Mouse (Mus musculus) forebrain, postnatal 0 days (tissue): ENCODE measurements around the gene Rae1. TPM values are rescaled to one million over a fixed set of nuclear protein-coding genes. Genes with fewer than 3 reads are reported as not detected.

Experiments
- ATAC-seq: fragments of 200-750 bp; cut with Nextera tagmentation; 2 replicates; pipeline ENCODE4 v1.8.0; 2017; ENCODE audit warnings: mild to moderate bottlenecking, moderate library complexity
- DNase-seq: peaks from one replicate; pipeline ENCODE4 v3.0.0-alpha.2; 2015
- H3K27ac ChIP-seq: fragments of 300-500 bp; sonication (generic); 2 replicates; pipeline ENCODE4 v1.5.1; 2014; ENCODE audit warnings: low read depth, mild to moderate bottlenecking, antibody characterized with exemption, low read length, moderate library complexity, mixed read lengths
- H3K27me3 ChIP-seq: fragments of 300-500 bp; sonication (generic); 2 replicates; pipeline ENCODE4 v1.6.1; 2014; ENCODE audit warnings: mild to moderate bottlenecking, low read length, mixed read lengths; ENCODE audit not compliant: insufficient read depth
- H3K36me3 ChIP-seq: fragments of 300-500 bp; sonication (generic); 2 replicates; pipeline ENCODE4 v1.6.1; 2014; ENCODE audit warnings: mild to moderate bottlenecking, moderate library complexity; ENCODE audit not compliant: insufficient read depth
- H3K4me1 ChIP-seq: fragments of 300-500 bp; sonication (generic); 2 replicates; pipeline ENCODE4 v1.6.1; 2014; ENCODE audit warnings: antibody characterized with exemption; ENCODE audit not compliant: insufficient read depth
- H3K4me2 ChIP-seq: fragments of 300-500 bp; sonication (generic); 2 replicates; pipeline ENCODE4 v1.6.1; 2014; ENCODE audit warnings: low read depth, mild to moderate bottlenecking, moderate library complexity
- H3K4me3 ChIP-seq: fragments of 300-500 bp; sonication (generic); 2 replicates; pipeline ENCODE4 v1.5.1; 2014; ENCODE audit warnings: low read depth, low read length, mixed read lengths
- H3K9ac ChIP-seq: fragments of 300-500 bp; sonication (generic); 2 replicates; pipeline ENCODE4 v1.6.1; 2014; ENCODE audit warnings: mild to moderate bottlenecking
- H3K9me3 ChIP-seq: fragments of 300-500 bp; sonication (generic); 2 replicates; pipeline ENCODE4 v1.6.1; 2016; ENCODE audit warnings: low read length
- CTCF ChIP-seq: sonication (generic); IDR thresholded peaks from 2 replicates; pipeline ENCODE4 v1.5.1; 2016; ENCODE audit warnings: antibody characterized with exemption, control low read depth, low read depth
- WGBS: fragments of 180-500 bp; shearing (Covaris S2); extraction: QIAGEN DNeasy Blood & Tissue Kit; methylation state at CpG from one replicate; pipeline ENCODE4 v1.1.7; 2014; 5-methylcytosine and 5-hydroxymethylcytosine counted together
- polyA plus RNA-seq: library from polyadenylated mRNA; unstranded; fragments of >200 nt; fragmentation: Nextera tagmentation; extraction: Ambion mirVana; gene quantifications from 2 replicates; pipeline ENCODE4 v1.2.1, GENCODE M21; 2015
- total RNA-seq: library from RNA; depleted of rRNA; stranded (reverse); fragments of >200 nt; gene quantifications from 2 replicates; pipeline ENCODE4 v1.2.3, GENCODE M21; 2014

The Rae1 gene
- total and polyA plus RNA-seq, 2 experiments from 2014 or later: 108 to 150 TPM

DNA sequence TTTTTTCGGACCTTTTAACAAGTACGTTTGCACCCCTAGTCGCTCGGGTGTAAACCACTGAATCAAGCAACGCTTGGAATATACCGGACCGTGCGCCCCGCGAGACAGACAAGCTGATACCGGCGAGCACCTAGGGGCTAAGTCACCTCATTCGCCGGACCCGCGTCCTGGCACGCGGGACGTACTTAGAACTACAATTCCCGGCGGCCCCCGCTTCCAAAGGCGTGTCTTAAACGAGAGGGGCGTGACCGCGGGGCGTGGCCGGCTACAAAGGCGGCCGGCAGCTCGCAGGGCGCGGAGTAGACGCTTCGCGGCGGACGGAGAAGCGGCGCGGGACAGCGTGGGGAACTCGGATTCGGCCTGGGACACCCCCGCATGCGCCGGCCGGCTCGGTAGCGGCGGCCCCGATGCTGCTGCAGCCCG lies 21.7 kb downstream of the Rae1 start:
- ATAC-seq (peak; percentile 89), DNase-seq (peak; percentile 93)
- Histone ChIP-seq H3K4me3 (peak overlapping the region; percentile 85), H3K9me3 (no peaks in the 10 kb centered on the region), H3K27me3 (no peaks in the 10 kb centered on the region), H3K4me1 (peaks cover 8% of the 10 kb centered on the region), H3K27ac (peak overlapping the region; percentile 40; the same call in 1 of the 2 replicates), H3K9ac (peak overlapping the region; percentile 68), H3K4me2 (peak overlapping the region; percentile 64), H3K36me3 (no peaks in the 10 kb centered on the region)
- under 1% methylated on average over 54 of the region's 54 CpGs for WGBS
- no peak; the same call in 1 of the 2 replicates for TF ChIP-seq CTCF

DNA sequence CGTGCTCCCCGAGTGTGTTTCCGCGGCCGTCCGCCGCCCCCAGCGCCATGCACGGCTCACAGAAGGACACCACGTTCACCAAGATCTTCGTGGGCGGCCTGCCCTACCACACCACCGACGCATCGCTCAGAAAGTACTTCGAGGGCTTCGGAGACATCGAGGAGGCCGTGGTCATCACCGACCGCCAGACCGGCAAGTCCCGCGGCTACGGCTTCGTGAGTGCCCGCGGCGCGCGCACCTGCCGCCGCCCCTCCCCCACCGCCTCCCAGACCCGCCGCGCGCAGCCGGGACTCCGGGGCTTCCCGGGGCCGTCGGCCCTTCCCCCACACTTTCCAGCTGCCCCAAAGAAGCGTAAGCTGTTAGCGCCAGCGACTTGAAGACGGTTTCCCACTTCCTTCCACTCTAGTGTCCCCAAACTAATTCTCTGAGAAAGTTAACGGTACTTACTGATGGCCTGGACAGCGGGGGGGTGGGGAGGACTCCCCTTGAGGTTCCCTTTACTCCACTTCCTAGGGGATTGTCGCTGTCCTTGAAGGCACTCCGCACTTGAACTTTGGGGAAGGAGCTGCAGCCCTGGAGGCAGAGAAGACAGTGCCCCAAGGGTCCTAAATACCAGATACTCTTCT lies 22.3 kb downstream of the Rae1 start:
- H3K4me2 ChIP-seq: peak overlapping the region; percentile 64
- TF ChIP-seq CTCF: no peak
- H3K4me1 ChIP-seq: peaks cover 8% of the 10 kb centered on the region
- peak overlapping the region; percentile 85 for H3K4me3 ChIP-seq
- DNase-seq (no peak), ATAC-seq (peak; percentile 44)
- H3K36me3 ChIP-seq: no peaks in the 10 kb centered on the region
- H3K9me3 ChIP-seq: no peaks in the 10 kb centered on the region
- H3K27me3 ChIP-seq: no peaks in the 10 kb centered on the region
- under 1% methylated on average over 51 of the region's 51 CpGs for WGBS
- H3K9ac ChIP-seq: peak overlapping the region; percentile 68
- H3K27ac ChIP-seq: peak overlapping the region; percentile 40; the same call in 1 of the 2 replicates

DNA sequence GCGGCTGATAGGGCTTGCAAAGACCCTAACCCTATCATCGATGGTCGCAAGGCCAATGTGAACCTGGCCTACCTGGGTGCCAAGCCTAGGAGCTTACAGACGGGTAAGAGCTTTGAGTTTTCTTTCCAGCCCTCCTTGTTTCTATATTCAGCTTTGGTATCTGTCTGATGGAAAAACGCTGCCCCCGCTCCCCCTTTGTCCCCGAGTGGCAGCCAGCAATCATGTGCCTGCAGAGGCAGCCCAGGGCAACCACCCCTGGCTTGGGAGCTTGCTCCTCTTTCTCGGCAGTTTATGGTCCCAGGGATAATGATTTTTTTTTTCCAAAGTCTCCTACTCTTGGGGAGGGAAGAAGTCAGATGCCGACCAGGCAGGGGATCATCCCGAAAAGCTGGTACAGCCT lies 22.9 kb downstream of the Rae1 start:
- peaks cover 8% of the 10 kb centered on the region for H3K4me1 ChIP-seq
- no peaks in the 10 kb centered on the region for H3K27me3 ChIP-seq
- ATAC-seq: no peak
- H3K27ac ChIP-seq: no peak overlapping the region
- H3K9ac ChIP-seq: peak overlapping the region; percentile 68
- 17% methylated on average over 10 of the region's 10 CpGs for WGBS
- no peaks in the 10 kb centered on the region for H3K9me3 ChIP-seq
- H3K4me3 ChIP-seq: peak overlapping the region; percentile 85
- no peaks in the 10 kb centered on the region for H3K36me3 ChIP-seq
- peak overlapping the region; percentile 64 for H3K4me2 ChIP-seq
- DNase-seq: no peak
- TF ChIP-seq CTCF: no peak

DNA sequence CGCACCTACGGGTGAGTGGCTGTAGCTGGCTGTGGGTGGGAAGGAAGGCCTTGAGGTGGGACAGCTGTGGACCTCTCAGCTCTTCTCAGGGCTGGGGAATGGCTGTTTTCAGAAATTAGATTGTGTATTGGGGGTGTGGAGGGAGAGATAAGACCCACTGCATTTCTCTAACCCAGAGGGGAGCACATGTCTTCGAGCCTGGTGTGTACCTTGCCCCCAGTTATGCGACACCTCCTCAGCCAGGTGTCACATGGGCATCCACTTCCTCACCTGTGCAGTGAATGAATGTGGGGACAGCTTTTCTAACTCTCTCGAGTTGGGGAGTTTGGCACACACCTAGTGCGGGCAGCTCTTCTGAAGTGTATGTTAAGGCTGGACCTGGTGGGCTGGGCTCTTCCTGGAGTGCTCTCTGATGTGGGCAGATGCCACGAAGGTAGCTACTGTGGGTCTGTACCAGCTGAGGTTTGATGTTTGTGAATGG lies 23.5 kb downstream of the Rae1 start:
- Histone ChIP-seq H3K36me3 (0 out of 2 replicates have a peak, but pooled peaks cover under 1% of the 10 kb centered on the region), H3K4me1 (peaks cover 8% of the 10 kb centered on the region), H3K27ac (no peak overlapping the region), H3K4me2 (peak overlapping the region; percentile 64), H3K4me3 (no peak overlapping the region), H3K27me3 (no peaks in the 10 kb centered on the region), H3K9ac (no peak overlapping the region), H3K9me3 (no peaks in the 10 kb centered on the region)
- DNase-seq (no peak), ATAC-seq (no peak)
- WGBS: 89% methylated on average over 7 of the region's 7 CpGs
- TF ChIP-seq CTCF: no peak

DNA sequence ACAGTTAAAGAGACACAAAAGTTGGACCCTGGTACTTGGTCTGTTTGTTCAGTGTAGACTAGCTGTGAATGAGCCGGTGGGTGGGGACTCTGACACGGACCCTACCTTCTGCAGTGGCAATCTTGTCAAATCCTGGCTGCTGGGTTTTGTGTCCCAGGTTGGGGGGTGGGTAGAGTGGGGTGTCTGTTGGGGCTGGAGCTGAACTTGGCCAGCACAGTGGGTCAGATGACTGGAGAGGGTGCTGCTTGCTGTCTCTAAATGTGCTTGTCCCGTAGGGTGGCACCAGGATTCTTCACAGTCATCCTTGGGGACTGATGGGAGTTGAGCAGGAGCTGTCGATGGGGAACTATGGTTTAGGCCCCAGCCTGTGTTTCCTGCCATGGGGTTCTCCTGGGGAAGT lies 24.0 kb downstream of the Rae1 start:
- no peak for DNase-seq
- H3K4me2 ChIP-seq: no peak overlapping the region

DNA sequence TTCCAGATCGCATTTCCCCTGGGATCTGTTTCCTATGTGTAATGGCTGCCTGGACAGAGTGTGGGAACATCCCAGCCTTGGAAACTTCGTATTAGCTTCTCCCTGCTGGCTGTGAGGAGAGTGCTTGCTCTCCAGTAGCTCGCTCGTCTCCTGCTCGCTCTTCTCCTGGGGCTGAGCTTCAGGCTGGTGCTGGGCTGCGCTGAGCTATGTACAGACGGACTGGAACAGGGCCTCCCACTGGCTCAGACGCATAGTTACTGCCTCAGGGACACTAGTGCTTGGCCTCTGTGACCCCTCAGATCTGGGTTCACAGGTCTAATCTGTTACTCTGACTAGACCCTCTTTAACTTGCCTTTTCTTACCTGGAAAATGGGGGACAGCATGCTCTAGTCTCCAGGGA lies 24.5 kb downstream of the Rae1 start:
- H3K4me3 ChIP-seq: no peak overlapping the region
- TF ChIP-seq CTCF: no peak
- H3K27ac ChIP-seq: no peak overlapping the region
- DNase-seq (no peak), ATAC-seq (no peak)
- WGBS: 71% methylated on average over 8 of the region's 8 CpGs
- H3K27me3 ChIP-seq: no peaks in the 10 kb centered on the region
- no peak overlapping the region for H3K9ac ChIP-seq
- H3K36me3 ChIP-seq: 0 out of 2 replicates have a peak, but pooled peaks cover 4% of the 10 kb centered on the region
- H3K9me3 ChIP-seq: no peaks in the 10 kb centered on the region
- H3K4me1 ChIP-seq: peaks cover 7% of the 10 kb centered on the region
- no peak overlapping the region for H3K4me2 ChIP-seq

More for the DNA sequence above, 24.0 kb downstream of the Rae1 start:
- H3K36me3 ChIP-seq: 0 out of 2 replicates have a peak, but pooled peaks cover 4% of the 10 kb centered on the region
- H3K4me3 ChIP-seq: no peak overlapping the region
- no peak for TF ChIP-seq CTCF
- WGBS: 66% methylated on average over 4 of the region's 4 CpGs
- H3K9me3 ChIP-seq: no peaks in the 10 kb centered on the region
- H3K27me3 ChIP-seq: no peaks in the 10 kb centered on the region
- no peak overlapping the region for H3K27ac ChIP-seq
- no peak overlapping the region for H3K9ac ChIP-seq
- no peak for ATAC-seq
- peaks cover 8% of the 10 kb centered on the region for H3K4me1 ChIP-seq

DNA sequence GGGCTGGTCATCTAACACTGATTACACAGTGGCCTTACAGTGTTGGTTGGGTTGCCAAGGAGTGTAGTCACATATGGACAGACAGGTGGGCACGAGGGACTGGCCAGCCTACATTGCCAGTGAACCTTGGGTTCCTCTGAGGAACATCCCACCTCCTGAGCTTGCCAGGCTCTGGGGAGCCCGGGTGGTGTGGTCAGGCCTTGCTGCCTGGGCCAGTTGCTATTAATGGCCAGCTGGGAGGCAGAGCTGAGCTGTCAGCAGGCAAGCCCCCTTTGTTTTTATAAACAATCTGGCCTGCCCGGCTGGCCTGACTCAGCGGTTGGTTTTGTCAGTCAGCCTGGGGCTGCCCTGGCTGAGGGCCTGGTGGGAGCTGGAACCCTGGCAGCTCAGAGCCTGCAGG lies 25.0 kb downstream of the Rae1 start:
- peaks cover 4% of the 10 kb centered on the region for H3K4me1 ChIP-seq
- no peak for TF ChIP-seq CTCF
- H3K27ac ChIP-seq: no peak overlapping the region
- H3K9me3 ChIP-seq: no peaks in the 10 kb centered on the region
- no peaks in the 10 kb centered on the region for H3K27me3 ChIP-seq
- H3K4me2 ChIP-seq: no peak overlapping the region
- WGBS: 16% methylated on average over 4 of the region's 4 CpGs
- no peak overlapping the region for H3K9ac ChIP-seq
- DNase-seq: peak; percentile 34
- no peak overlapping the region for H3K4me3 ChIP-seq
- ATAC-seq: no peak
- H3K36me3 ChIP-seq: 0 out of 2 replicates have a peak, but pooled peaks cover 5% of the 10 kb centered on the region
